Mouse (Mus musculus): ENCODE results near the gene Prkce. TPM values are rescaled to one million over a fixed set of nuclear protein-coding genes. Genes with fewer than 3 reads are reported as not detected.
A peak's percentile ranks its signal among the peaks of the same experiment; 100 is the strongest.

Gene Prkce
- polyA plus RNA-seq (2015; fragmentation: Nextera tagmentation; extraction: Ambion mirVana), result 35.7 and 48.0 TPM in 2 replicates

DNA sequence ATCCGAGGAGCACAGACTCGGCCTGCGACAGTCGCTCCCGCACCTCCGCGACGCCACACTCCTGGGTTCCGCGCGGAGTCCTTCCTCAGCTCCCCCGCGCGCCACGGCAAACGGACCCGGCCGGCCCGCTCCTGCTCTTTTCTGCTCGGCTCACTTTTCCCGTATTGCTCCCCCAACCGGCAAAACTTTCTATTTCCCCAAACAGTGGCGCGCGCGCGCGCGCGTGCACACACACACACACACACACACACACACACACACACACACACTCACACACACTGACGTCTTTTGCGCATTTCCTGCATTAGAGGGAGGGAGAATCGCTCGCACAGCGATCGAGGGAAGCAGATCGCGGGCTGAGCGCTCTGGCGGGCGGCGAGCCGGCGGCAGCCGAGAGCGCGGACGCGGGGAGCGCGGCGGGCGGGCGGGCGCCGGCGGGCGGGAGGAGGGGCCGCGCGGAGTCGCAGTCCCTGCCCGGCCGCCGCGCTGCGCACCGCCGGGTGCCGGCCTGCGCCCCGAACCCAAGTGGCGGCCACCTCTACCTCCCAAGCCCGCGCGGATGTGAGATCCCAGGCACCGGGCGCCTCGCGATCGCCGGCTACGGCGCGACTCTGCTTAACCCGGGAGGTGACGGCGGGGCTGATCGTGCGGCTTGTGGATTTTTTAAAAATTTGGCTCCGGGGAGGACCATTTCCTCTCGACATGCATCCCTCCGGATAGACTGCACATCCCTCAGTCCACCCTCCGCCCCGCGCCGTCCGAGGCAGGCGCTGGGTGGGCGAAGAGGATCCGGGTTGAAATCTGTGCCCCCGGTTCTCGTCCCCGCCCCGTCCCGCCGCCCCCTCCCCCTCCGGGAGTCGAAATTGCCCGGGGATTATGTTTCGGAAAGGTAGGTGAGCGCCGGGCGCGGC lies at the start of gene Prkce:
Gene Prkce, plus strand, starts transcription at position 466 of the 911 bp plus-strand sequence.
- peak; percentile 75 for ATAC-seq (ENCODE audit: low FRiP score)

DNA sequence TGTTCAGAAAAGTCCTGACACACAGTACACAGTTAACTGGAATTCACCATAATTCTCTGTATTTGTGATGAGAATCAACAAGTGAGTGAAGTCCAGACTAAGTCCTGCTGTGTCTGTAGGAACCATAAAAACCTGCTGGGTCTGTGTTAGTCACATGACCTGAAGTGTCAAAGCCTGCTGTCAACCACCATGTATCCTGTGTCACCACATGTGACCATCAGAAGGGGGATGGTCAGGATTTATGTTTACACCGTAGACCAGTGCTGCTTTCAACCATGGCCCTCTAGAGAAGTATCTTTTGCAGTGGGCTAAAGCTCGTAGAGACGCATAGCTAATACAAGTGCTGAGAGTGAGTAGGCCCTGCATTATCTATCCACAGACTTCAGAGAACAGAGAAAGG lies 44.4 kb upstream of the Prkce start:
- WGBS, result 82% methylated on average over 3 of the region's 3 CpGs
- no peaks in the 10 kb centered on the region for H3K4me1 ChIP-seq
- no peak overlapping the region for H3K4me2 ChIP-seq
- ATAC-seq (ENCODE audit: low FRiP score), result no peak
- H3K36me3 ChIP-seq, result peaks cover 35% of the 10 kb centered on the region
- H3K27ac ChIP-seq (replicated peaks), result no peak overlapping the region
- H3K9ac ChIP-seq (replicated peaks), result no peak overlapping the region
- H3K9me3 ChIP-seq (replicated peaks), result no peaks in the 10 kb centered on the region
- H3K27me3 ChIP-seq (replicated peaks), result no peaks in the 10 kb centered on the region
- no peak overlapping the region for H3K4me3 ChIP-seq (replicated peaks)

More for the DNA sequence above, at the start of gene Prkce:
- H3K27me3 ChIP-seq (replicated peaks), result no peaks in the 10 kb centered on the region
- H3K36me3 ChIP-seq, result peaks cover under 1% of the 10 kb centered on the region; the same call in 1 of the 2 replicates
- under 1% methylated on average over 73 of the region's 115 CpGs for WGBS
- peak within 1 kb of the TSS; percentile 89 for H3K4me3 ChIP-seq (replicated peaks)
- no peaks in the 10 kb centered on the region for H3K9me3 ChIP-seq (replicated peaks)
- peaks cover 53% of the 10 kb centered on the region for H3K4me1 ChIP-seq
- H3K4me2 ChIP-seq, result peak within 1 kb of the TSS; percentile 98
- H3K9ac ChIP-seq (replicated peaks), result peak within 1 kb of the TSS; percentile 91
- peak within 1 kb of the TSS; percentile 94 for H3K27ac ChIP-seq (replicated peaks)

DNA sequence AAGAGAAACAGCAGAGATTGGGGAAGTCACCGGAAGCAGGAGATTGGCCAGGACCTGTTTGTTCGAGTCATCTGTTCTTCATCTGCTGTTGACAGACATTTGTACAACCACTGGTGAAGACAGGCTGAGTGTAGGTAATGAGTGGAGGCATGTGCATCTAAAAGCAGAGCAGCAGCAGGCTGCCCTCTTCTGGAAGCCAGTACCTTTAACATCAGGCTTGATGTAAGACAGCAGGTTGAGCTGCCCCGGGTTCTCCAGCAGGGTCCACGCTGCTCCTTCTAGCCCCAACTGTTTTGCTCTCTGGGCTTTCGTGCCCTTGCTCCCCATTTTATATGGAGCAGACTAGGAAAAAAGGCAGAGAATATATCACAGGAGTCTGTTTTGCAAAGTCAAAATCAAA lies 41.7 kb upstream of the Prkce start:
- ATAC-seq (ENCODE audit: low FRiP score), result no peak
- no peaks in the 10 kb centered on the region for H3K27me3 ChIP-seq (replicated peaks)
- H3K4me2 ChIP-seq, result no peak overlapping the region
- no peak overlapping the region for H3K9ac ChIP-seq (replicated peaks)
- H3K36me3 ChIP-seq, result peaks cover 30% of the 10 kb centered on the region
- H3K9me3 ChIP-seq (replicated peaks), result no peaks in the 10 kb centered on the region
- WGBS, result 93% methylated on average over 5 of the region's 5 CpGs
- H3K27ac ChIP-seq (replicated peaks), result no peak overlapping the region
- H3K4me1 ChIP-seq, result no peaks in the 10 kb centered on the region
- no peak overlapping the region for H3K4me3 ChIP-seq (replicated peaks)

DNA sequence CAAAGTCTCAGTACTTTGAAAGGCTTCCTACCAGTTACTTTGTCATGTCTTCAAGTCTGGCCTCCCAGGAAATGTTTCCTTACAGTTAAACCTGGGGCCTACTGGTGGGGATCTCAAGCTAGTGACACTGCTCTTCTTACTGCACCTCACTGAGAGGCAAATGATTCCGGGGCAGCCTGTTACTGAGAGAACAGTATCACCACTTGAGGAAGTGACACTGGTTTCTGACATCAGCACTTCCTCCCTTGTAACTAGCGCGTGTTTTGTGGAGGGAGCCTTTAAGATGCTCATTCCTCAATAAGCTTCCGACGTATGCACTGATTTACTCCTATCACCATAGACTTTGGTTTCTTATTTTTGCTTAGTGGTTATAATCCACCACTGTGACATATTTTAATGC lies 39.4 kb upstream of the Prkce start:
- 94% methylated on average over 5 of the region's 5 CpGs for WGBS
- H3K4me3 ChIP-seq (replicated peaks), result no peak overlapping the region
- ATAC-seq (ENCODE audit: low FRiP score), result no peak
- no peak overlapping the region for H3K27ac ChIP-seq (replicated peaks)
- no peaks in the 10 kb centered on the region for H3K27me3 ChIP-seq (replicated peaks)
- H3K4me2 ChIP-seq, result no peak overlapping the region
- no peaks in the 10 kb centered on the region for H3K9me3 ChIP-seq (replicated peaks)
- peaks cover 18% of the 10 kb centered on the region for H3K36me3 ChIP-seq
- H3K9ac ChIP-seq (replicated peaks), result no peak overlapping the region
- no peaks in the 10 kb centered on the region for H3K4me1 ChIP-seq

DNA sequence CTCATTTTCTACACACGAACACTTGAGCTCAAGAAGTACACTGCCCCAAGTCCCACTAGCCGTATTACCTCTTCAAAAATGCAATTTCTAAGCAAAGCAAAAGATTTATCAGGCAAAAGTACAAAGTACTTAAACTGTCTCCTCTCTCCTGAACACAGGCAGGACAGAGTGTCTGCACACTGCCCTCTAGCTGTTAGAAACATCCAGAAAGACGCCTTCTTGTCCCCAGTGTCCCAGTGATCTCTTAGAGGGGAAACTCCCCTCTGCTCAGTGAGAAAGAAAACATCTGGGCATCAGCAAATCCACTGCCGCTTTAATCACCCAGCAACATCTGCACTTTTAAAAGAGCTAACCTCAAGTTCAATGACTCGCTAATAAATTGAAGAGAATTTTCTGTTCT lies 35.1 kb upstream of the Prkce start:
- Histone ChIP-seq H3K4me3 (replicated peaks) (no peak overlapping the region), H3K4me1 (no peaks in the 10 kb centered on the region), H3K27me3 (replicated peaks) (no peaks in the 10 kb centered on the region), H3K27ac (replicated peaks) (no peak overlapping the region), H3K9ac (replicated peaks) (no peak overlapping the region), H3K36me3 (peaks cover 33% of the 10 kb centered on the region), H3K4me2 (no peak overlapping the region), H3K9me3 (replicated peaks) (no peaks in the 10 kb centered on the region)
- 81% methylated on average over 5 of the region's 5 CpGs for WGBS
- ATAC-seq (ENCODE audit: low FRiP score), result no peak

DNA sequence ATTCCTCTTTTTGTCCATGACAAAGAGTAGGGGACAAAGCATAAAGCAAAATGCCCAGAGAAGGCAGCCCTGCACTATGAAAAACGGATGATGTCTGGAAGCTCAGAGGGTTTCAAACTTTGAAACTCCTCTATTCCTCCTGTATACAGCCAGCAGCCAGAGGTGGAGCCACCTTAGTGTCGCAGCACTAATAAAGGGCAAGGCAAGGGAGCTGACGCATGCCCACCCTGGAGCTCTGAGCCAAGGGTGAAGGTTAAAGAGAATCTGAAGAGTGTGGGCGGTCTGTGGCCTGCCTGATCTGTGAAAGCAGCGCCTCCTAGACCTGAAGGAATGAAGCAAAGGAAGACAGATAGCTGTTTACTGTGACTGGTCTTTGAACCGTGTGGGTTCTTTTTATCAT lies 33.1 kb upstream of the Prkce start:
- H3K9me3 ChIP-seq (replicated peaks), result no peaks in the 10 kb centered on the region
- WGBS, result 86% methylated on average over 6 of the region's 6 CpGs
- peaks cover 50% of the 10 kb centered on the region for H3K36me3 ChIP-seq
- no peak for ATAC-seq (ENCODE audit: low FRiP score)
- no peak overlapping the region for H3K4me3 ChIP-seq (replicated peaks)
- no peak overlapping the region for H3K27ac ChIP-seq (replicated peaks)
- H3K9ac ChIP-seq (replicated peaks), result no peak overlapping the region
- no peaks in the 10 kb centered on the region for H3K27me3 ChIP-seq (replicated peaks)
- no peaks in the 10 kb centered on the region for H3K4me1 ChIP-seq
- no peak overlapping the region for H3K4me2 ChIP-seq

DNA sequence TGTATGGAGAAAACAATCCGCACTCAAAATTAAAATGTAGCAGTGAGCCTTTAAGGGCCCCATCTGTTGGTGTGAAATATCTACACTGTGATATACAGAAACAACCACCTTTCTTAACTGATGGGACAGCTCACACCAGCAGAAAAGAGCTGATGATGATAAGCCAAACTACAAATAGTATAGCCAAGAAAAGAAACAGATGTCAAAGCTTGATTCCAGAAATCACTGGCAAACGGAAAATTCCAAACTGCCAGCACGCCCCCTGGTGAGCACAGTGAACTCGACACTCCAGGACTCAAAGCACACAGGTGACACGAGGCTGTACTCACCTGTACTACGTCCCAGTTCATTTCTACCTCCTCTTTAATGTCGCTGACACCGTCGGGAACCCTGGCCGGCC lies 31.8 kb upstream of the Prkce start:
- Histone ChIP-seq H3K9ac (replicated peaks) (no peak overlapping the region), H3K27ac (replicated peaks) (no peak overlapping the region), H3K36me3 (peaks cover 51% of the 10 kb centered on the region), H3K4me3 (replicated peaks) (no peak overlapping the region), H3K4me2 (no peak overlapping the region), H3K4me1 (no peaks in the 10 kb centered on the region), H3K9me3 (replicated peaks) (no peaks in the 10 kb centered on the region), H3K27me3 (replicated peaks) (no peaks in the 10 kb centered on the region)
- 84% methylated on average over 10 of the region's 10 CpGs for WGBS
- ATAC-seq (ENCODE audit: low FRiP score), result no peak

DNA sequence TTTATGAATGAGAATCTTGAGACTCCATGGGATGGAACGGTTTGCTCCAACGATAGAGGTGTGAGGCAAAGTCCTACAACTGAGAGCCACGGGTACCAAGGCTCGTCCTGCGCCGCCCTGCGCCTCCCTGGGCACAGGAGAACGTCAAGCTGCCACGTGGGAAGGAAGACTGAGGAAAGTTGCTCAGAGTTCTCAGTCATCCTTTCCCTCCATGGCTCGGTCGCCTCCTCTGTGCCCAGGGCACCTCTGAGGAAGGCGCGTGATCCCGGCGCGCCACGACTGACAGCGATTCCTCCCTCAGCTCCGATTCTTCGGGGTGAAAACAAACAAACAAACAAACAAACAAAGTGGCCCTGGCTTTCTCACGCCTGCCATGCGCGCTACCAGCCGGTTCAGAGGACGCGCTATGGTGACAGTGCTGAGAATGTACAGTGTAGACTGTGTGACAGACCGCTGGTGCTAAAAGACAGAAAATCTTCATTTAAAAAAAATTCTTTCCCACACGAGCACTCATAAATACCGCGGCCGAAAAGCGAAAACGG lies 23.0 kb upstream of the Prkce start:
- under 1% methylated on average over 33 of the region's 33 CpGs for WGBS
- peaks cover 2% of the 10 kb centered on the region; the same call in 1 of the 2 replicates for H3K36me3 ChIP-seq
- no peaks in the 10 kb centered on the region for H3K27me3 ChIP-seq (replicated peaks)

DNA sequence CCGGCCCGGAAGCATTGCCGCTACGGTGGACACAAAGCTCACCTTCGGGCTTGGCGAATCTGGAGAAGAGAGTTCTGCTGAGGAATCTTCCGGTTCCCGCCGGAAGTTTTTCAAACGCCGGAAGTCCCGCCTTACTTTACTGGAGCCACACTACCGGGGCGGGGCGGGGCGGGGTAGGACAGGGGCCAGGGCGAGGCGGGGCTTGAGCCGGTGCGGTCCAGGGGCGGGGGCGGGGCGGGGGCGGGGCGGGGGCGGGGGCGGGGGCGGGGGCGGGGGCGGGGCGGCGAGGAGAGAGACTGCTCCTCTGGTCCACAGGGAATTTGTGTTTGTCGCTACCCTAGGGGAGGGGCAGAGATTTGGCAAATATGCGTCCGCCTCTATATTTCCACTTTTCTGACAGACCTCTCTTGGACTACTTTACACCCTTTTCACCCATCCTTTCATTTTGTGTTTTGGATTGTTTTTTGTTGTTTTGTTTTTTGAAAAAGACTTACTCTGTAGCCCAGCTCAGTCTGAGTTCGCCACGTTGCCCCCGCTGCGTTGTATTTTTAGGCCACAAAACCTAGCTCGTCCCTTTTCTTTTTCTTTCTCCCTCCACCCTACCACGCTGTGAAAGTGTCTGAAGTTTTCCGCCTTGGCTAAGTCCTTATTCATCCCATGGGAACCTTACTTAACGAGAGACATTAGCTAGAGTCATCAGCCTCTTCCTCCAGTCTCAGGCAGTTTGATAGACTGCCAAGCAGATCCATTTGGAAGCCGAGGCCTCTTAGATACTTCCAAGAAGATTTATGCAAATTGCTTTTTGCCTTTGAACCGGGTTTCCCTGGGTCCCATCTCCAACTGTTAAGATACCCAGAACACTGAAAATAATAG lies 22.3 kb upstream of the Prkce start, which contains the start of gene Srbd1:
Gene Srbd1, minus strand, starts transcription at position 97 of the 873 bp plus-strand sequence.
- peak; percentile 95 for ATAC-seq (ENCODE audit: low FRiP score)

More for the DNA sequence above, 23.0 kb upstream of the Prkce start:
- peak; percentile 82 for ATAC-seq (ENCODE audit: low FRiP score)
- Histone ChIP-seq H3K4me3 (replicated peaks) (peak overlapping the region; percentile 69), H3K9ac (replicated peaks) (peak overlapping the region; percentile 55), H3K27ac (replicated peaks) (peak overlapping the region; percentile 69), H3K4me2 (peak overlapping the region; percentile 92), H3K4me1 (peaks cover 14% of the 10 kb centered on the region), H3K9me3 (replicated peaks) (no peaks in the 10 kb centered on the region)

DNA sequence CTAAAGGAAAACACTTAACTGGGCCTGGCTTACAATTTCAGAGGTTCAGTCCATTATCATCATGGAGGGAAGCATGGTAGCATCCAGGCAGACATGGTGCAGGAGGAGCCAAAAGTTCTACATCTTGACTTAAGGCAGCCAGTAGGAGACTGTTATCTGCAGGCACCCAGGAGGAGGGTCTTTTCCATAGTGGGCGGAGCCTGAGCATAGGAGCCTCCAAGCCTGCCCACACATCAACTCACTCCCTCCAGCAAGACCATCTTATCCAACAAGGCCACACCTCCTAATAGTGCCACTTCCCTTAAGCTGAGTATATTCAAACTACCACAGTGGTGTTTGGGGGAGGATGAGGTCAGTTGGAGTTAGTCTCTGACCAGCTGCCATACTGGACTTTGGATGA lies 17.9 kb upstream of the Prkce start:
- Histone ChIP-seq H3K36me3 (no peaks in the 10 kb centered on the region), H3K4me1 (peaks cover 8% of the 10 kb centered on the region), H3K9me3 (replicated peaks) (no peaks in the 10 kb centered on the region), H3K4me2 (no peak overlapping the region), H3K9ac (replicated peaks) (no peak overlapping the region), H3K27ac (replicated peaks) (no peak overlapping the region), H3K27me3 (replicated peaks) (no peaks in the 10 kb centered on the region), H3K4me3 (replicated peaks) (no peak overlapping the region)
- WGBS, result 96% methylated on average over 1 of the region's 1 CpGs
- ATAC-seq (ENCODE audit: low FRiP score), result no peak

More for the DNA sequence above, 22.3 kb upstream of the Prkce start, which contains the start of gene Srbd1:
- peak within 1 kb of the TSS; percentile 92 for H3K4me2 ChIP-seq
- peaks cover 14% of the 10 kb centered on the region for H3K4me1 ChIP-seq
- peaks cover 2% of the 10 kb centered on the region; the same call in 1 of the 2 replicates for H3K36me3 ChIP-seq
- no peaks in the 10 kb centered on the region for H3K27me3 ChIP-seq (replicated peaks)
- under 1% methylated on average over 30 of the region's 45 CpGs for WGBS
- peak within 1 kb of the TSS; percentile 69 for H3K4me3 ChIP-seq (replicated peaks)
- no peaks in the 10 kb centered on the region for H3K9me3 ChIP-seq (replicated peaks)
- H3K9ac ChIP-seq (replicated peaks), result peak within 1 kb of the TSS; percentile 55
- H3K27ac ChIP-seq (replicated peaks), result peak within 1 kb of the TSS; percentile 77

DNA sequence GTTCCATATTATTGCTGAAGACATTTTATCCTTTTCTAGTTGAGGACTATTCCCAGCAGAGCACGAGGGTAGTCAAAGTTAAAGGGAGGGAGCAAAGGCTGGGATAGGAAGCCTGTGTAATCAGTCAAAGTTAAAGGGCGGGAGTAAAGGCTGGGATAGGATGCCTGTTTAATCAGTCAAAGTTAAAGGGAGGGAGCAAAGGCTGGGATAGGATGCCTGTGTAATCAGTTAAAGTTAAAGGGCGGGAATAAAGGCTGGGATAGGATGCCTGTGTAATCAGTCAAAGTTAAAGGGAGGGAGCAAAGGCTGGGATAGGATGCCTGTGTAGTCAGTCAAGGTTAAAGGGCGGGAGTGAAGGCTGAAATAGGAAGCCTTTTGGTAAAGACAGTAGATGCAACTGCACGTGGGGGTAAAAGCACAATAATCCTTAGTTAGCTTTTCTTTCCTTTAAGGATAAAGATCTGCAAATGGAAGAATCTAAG lies 16.7 kb upstream of the Prkce start:
- Histone ChIP-seq H3K36me3 (no peaks in the 10 kb centered on the region), H3K9me3 (replicated peaks) (no peaks in the 10 kb centered on the region), H3K9ac (replicated peaks) (no peak overlapping the region), H3K27ac (replicated peaks) (no peak overlapping the region), H3K4me2 (peak overlapping the region; percentile 13; the same call in 1 of the 2 replicates), H3K4me3 (replicated peaks) (no peak overlapping the region), H3K27me3 (replicated peaks) (no peaks in the 10 kb centered on the region), H3K4me1 (peaks cover 3% of the 10 kb centered on the region)
- peak; percentile 94 for ATAC-seq (ENCODE audit: low FRiP score)
- 21% methylated on average over 5 of the region's 5 CpGs for WGBS
